Mouse (Mus musculus): ENCODE measurements around the gene Zfp420. TPM values are rescaled to one million over a fixed set of nuclear protein-coding genes. Genes with fewer than 3 reads are reported as not detected.
"Not testable (repeated sequence)": the region's sequence is repeated elsewhere in the genome, so short reads cannot be mapped to it uniquely, and the experiment has no call there.

Zfp420 gene
- polyA plus RNA-seq, 2 experiments, result 0.66 to 0.92 TPM

GRCm38 (mm10) chr7:29861660-29862059 is 1.9 kb downstream of the Zfp420 start:
- TF ChIP-seq EP300 (IDR thresholded peaks at IDR 0.05; ENCODE audit: low read depth) (no peak), CTCF (IDR thresholded peaks at IDR 0.05; ENCODE audit: low read depth) (peak; percentile 45)
- H3K4me1 ChIP-seq (replicated peaks; ENCODE audit: control insufficient read depth in 2 of 2, insufficient read depth in 2 of 2, low read length in 1 of 2), result peaks cover 0 to 6% of the 10 kb centered on the region in 2 experiments; a peak in 2 of 4 replicates
- H3K4me2 ChIP-seq (ENCODE audit: low read depth), result no peak overlapping the region
- no peak overlapping the region for H3K9ac ChIP-seq (replicated peaks)
- 81% methylated on average over 7 of the region's 7 CpGs for WGBS (ENCODE audit: insufficient replicate concordance)
- H3K27me3 ChIP-seq (ENCODE audit: control insufficient read depth, insufficient read depth, low read length), result no peaks in the 10 kb centered on the region
- DNase-seq (ENCODE audit: low read depth in 3 of 3, low spot score in 3 of 3) (peak in 1 of 3 experiments; percentile 2), ATAC-seq (ENCODE audit: insufficient read depth) (no peak)
- H3K4me3 ChIP-seq (ENCODE audit: insufficient read depth in 1 of 2, low read depth in 2 of 2, low read length in 2 of 2), result no peak overlapping the region
- H3K36me3 ChIP-seq (replicated peaks; ENCODE audit: control insufficient read depth, insufficient read depth, low read depth), result no peaks in the 10 kb centered on the region
- no peak overlapping the region for H3K27ac ChIP-seq
- H3K9me3 ChIP-seq (ENCODE audit: control insufficient read depth, low read length), result no peaks in the 10 kb centered on the region

GRCm38 (mm10) chr7:29874256-29874655 is 14.5 kb downstream of the Zfp420 start:
- Histone ChIP-seq H3K27me3 (ENCODE audit: control insufficient read depth, insufficient read depth, low read length) (no peaks in the 10 kb centered on the region), H3K9me3 (ENCODE audit: control insufficient read depth, low read length) (peaks cover 19% of the 10 kb centered on the region), H3K4me1 (replicated peaks; ENCODE audit: control insufficient read depth in 2 of 2, insufficient read depth in 2 of 2, low read length in 1 of 2) (no peaks in the 10 kb centered on the region), H3K9ac (replicated peaks) (no peak overlapping the region), H3K4me3 (ENCODE audit: insufficient read depth in 1 of 2, low read depth in 2 of 2, low read length in 2 of 2) (no peak overlapping the region), H3K27ac (no peak overlapping the region), H3K4me2 (ENCODE audit: low read depth) (no peak overlapping the region), H3K36me3 (replicated peaks; ENCODE audit: control insufficient read depth, insufficient read depth, low read depth) (no peaks in the 10 kb centered on the region)
- no peak for ATAC-seq (ENCODE audit: insufficient read depth)
- 70% methylated on average over 10 of the region's 10 CpGs for WGBS (ENCODE audit: insufficient replicate concordance)
- DNase-seq (ENCODE audit: low read depth in 3 of 3, low spot score in 3 of 3), result no peak
- TF ChIP-seq EP300 (IDR thresholded peaks at IDR 0.05; ENCODE audit: low read depth), result no peak
- TF ChIP-seq CTCF (IDR thresholded peaks at IDR 0.05; ENCODE audit: low read depth), result no peak

- not testable (repeated sequence) for H3K4me1 ChIP-seq (replicated peaks; ENCODE audit: control insufficient read depth in 2 of 2, insufficient read depth in 2 of 2, low read length in 1 of 2); H3K4me3 ChIP-seq (ENCODE audit: insufficient read depth in 1 of 2, low read depth in 2 of 2, low read length in 2 of 2); H3K27me3 ChIP-seq (ENCODE audit: control insufficient read depth, insufficient read depth, low read length); ATAC-seq (ENCODE audit: insufficient read depth); H3K36me3 ChIP-seq (replicated peaks; ENCODE audit: control insufficient read depth, insufficient read depth, low read depth); H3K4me2 ChIP-seq (ENCODE audit: low read depth); H3K9ac ChIP-seq (replicated peaks); H3K27ac ChIP-seq; DNase-seq (ENCODE audit: low read depth in 3 of 3, low spot score in 3 of 3)
- H3K9me3 ChIP-seq (ENCODE audit: control insufficient read depth, low read length), result peaks cover 19% of the 10 kb centered on the region
- WGBS (ENCODE audit: insufficient replicate concordance), result 78% methylated on average over 9 of the region's 9 CpGs
Observed at GRCm38 (mm10) chr7:29877561-29877960, 17.8 kb downstream of the Zfp420 start.

- TF ChIP-seq CTCF (IDR thresholded peaks at IDR 0.05; ENCODE audit: low read depth) (no peak), EP300 (IDR thresholded peaks at IDR 0.05; ENCODE audit: low read depth) (no peak)
- H3K9ac ChIP-seq (replicated peaks), result no peak overlapping the region
- ATAC-seq (ENCODE audit: insufficient read depth), result no peak
Observed at GRCm38 (mm10) chr7:29880056-29880455, 20.3 kb downstream of the Zfp420 start.

DNA sequence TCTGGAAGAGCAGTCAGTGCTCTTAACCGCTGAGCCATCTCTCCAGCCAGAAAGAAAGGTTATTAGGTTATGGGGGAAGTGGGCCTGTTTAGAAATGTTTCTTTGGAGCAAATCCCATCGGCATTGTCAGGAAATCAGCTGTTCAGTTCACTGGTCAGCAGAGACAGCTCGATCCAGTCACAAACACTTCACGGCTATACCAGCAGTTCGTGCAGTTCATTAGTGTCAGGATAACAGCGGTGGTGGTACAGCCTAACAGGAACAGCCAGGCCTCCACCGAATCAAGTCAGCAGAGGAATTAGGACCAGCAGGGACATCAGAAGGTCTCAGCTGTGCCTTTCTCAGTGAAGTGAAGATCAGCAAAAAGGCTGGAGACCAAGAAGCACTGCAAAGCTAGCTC is 21.1 kb downstream of the Zfp420 start:
- WGBS (ENCODE audit: insufficient replicate concordance), result 74% methylated on average over 7 of the region's 7 CpGs
- DNase-seq (ENCODE audit: low read depth in 3 of 3, low spot score in 3 of 3), result no peak

More at GRCm38 (mm10) chr7:29880056-29880455, 20.3 kb downstream of the Zfp420 start:
- DNase-seq (ENCODE audit: low read depth in 3 of 3, low spot score in 3 of 3), result no peak
- 71% methylated on average over 7 of the region's 7 CpGs for WGBS (ENCODE audit: insufficient replicate concordance)
- no peak overlapping the region for H3K4me3 ChIP-seq (ENCODE audit: insufficient read depth in 1 of 2, low read depth in 2 of 2, low read length in 2 of 2)
- H3K4me1 ChIP-seq (replicated peaks; ENCODE audit: control insufficient read depth in 2 of 2, insufficient read depth in 2 of 2, low read length in 1 of 2), result no peaks in the 10 kb centered on the region
- H3K4me2 ChIP-seq (ENCODE audit: low read depth), result no peak overlapping the region
- H3K36me3 ChIP-seq (replicated peaks; ENCODE audit: control insufficient read depth, insufficient read depth, low read depth), result no peaks in the 10 kb centered on the region
- peaks cover 9% of the 10 kb centered on the region for H3K9me3 ChIP-seq (ENCODE audit: control insufficient read depth, low read length)
- H3K27me3 ChIP-seq (ENCODE audit: control insufficient read depth, insufficient read depth, low read length), result no peaks in the 10 kb centered on the region
- no peak overlapping the region for H3K27ac ChIP-seq

More for the DNA sequence above, 21.1 kb downstream of the Zfp420 start:
- TF ChIP-seq CTCF (IDR thresholded peaks at IDR 0.05; ENCODE audit: low read depth) (no peak), EP300 (IDR thresholded peaks at IDR 0.05; ENCODE audit: low read depth) (no peak)
- no peak overlapping the region for H3K4me3 ChIP-seq (ENCODE audit: insufficient read depth in 1 of 2, low read depth in 2 of 2, low read length in 2 of 2)
- H3K36me3 ChIP-seq (replicated peaks; ENCODE audit: control insufficient read depth, insufficient read depth, low read depth), result no peaks in the 10 kb centered on the region
- H3K4me2 ChIP-seq (ENCODE audit: low read depth), result no peak overlapping the region
- H3K27ac ChIP-seq, result no peak overlapping the region
- H3K9ac ChIP-seq (replicated peaks), result no peak overlapping the region
- peaks cover 2% of the 10 kb centered on the region; the same call in 1 of the 2 replicates for H3K9me3 ChIP-seq (ENCODE audit: control insufficient read depth, low read length)
- no peaks in the 10 kb centered on the region for H3K27me3 ChIP-seq (ENCODE audit: control insufficient read depth, insufficient read depth, low read length)
- ATAC-seq (ENCODE audit: insufficient read depth), result no peak
- no peaks in the 10 kb centered on the region for H3K4me1 ChIP-seq (replicated peaks; ENCODE audit: control insufficient read depth in 2 of 2, insufficient read depth in 2 of 2, low read length in 1 of 2)
